Mouse (Mus musculus) midbrain, embryonic 11.5 days (tissue): Measurements from ENCODE around the gene Lgi4. TPM values are rescaled to one million over a fixed set of nuclear protein-coding genes. Genes with fewer than 3 reads are reported as not detected.

Experiments
- ATAC-seq: fragments of 200-750 bp; cut with Nextera tagmentation; 2 replicates; pipeline ENCODE4 v1.8.0; 2017; ENCODE audit warnings: moderate TSS enrichment, moderate library complexity; ENCODE audit not compliant: low FRiP score
- DNase-seq: peaks from one replicate; pipeline ENCODE4 v3.0.0; 2015; ENCODE audit warnings: low spot score; ENCODE audit errors: missing footprints
- H3K27ac ChIP-seq: fragments of 300-500 bp; sonication (generic); 2 replicates; pipeline ENCODE4 v1.5.1; 2014; ENCODE audit warnings: low read depth, low read length
- H3K27me3 ChIP-seq: fragments of 300-500 bp; sonication (generic); 2 replicates; pipeline ENCODE4 v1.6.1; 2014; ENCODE audit warnings: mild to moderate bottlenecking, low read length, moderate library complexity, mixed read lengths; ENCODE audit not compliant: control insufficient read depth, insufficient read depth
- H3K36me3 ChIP-seq: fragments of 300-500 bp; sonication (generic); 2 replicates; pipeline ENCODE4 v1.6.1; 2014; ENCODE audit warnings: mild to moderate bottlenecking, low read length, moderate library complexity, mixed read lengths; ENCODE audit not compliant: control insufficient read depth, insufficient read depth
- H3K4me1 ChIP-seq: fragments of 300-500 bp; sonication (generic); 2 replicates; pipeline ENCODE4 v1.6.1; 2014; ENCODE audit warnings: low read length; ENCODE audit not compliant: control insufficient read depth, insufficient read depth
- H3K4me2 ChIP-seq: fragments of 300-500 bp; sonication (generic); 2 replicates; pipeline ENCODE4 v1.6.1; 2014; ENCODE audit warnings: mild to moderate bottlenecking, moderate library complexity
- H3K4me3 ChIP-seq: fragments of 300-500 bp; sonication (generic); 2 replicates; pipeline ENCODE4 v1.5.1; 2014; ENCODE audit warnings: low read depth, low read length
- H3K9ac ChIP-seq: fragments of 300-500 bp; sonication (generic); 2 replicates; pipeline ENCODE4 v1.6.1; 2014; ENCODE audit warnings: low read length
- H3K9me3 ChIP-seq: fragments of 300-500 bp; sonication (generic); 2 replicates; pipeline ENCODE4 v1.6.1; 2016; ENCODE audit warnings: low read length; ENCODE audit not compliant: control insufficient read depth
- WGBS: fragments of 180-500 bp; shearing (Covaris S2); extraction: QIAGEN DNeasy Blood & Tissue Kit; methylation state at CpG from one replicate; pipeline ENCODE4 v1.1.7; 2014; 5-methylcytosine and 5-hydroxymethylcytosine counted together
- polyA plus RNA-seq: library from polyadenylated mRNA; unstranded; fragments of >200 nt; fragmentation: Nextera tagmentation; extraction: Ambion mirVana; gene quantifications from 2 replicates; pipeline ENCODE4 v1.2.1, GENCODE M21; 2014

The Lgi4 gene
- polyA plus RNA-seq, 1 experiment from 2014 or later = 0.85 TPM

DNA sequence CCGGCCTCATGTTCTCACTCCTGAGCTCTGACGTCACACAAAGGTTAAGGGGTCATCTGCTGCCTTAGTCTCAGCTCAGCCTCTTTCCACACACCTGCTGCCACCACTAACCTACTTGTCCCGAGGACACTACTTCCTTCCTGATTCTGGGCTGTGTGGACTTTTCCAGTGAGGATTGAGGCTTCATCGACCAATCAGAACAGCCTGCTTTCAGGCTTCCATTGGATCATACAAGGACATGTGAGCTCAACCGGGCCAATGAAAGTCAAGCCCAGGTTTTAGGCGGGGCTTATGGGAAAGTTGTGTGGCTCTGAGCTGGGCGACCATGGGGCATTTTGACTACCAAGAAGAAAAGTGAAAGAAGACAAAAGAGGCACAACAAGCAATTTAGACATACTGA is 22.2 kb upstream of the Lgi4 start:
- ATAC-seq (no peak), DNase-seq (no peak)
- Histone ChIP-seq H3K36me3 (no peaks in the 10 kb centered on the region), H3K9ac (no peak overlapping the region), H3K4me1 (no peaks in the 10 kb centered on the region), H3K9me3 (no peaks in the 10 kb centered on the region), H3K27me3 (peaks cover 3% of the 10 kb centered on the region), H3K4me2 (no peak overlapping the region), H3K27ac (no peak overlapping the region), H3K4me3 (no peak overlapping the region)
- WGBS = 83% methylated on average over 7 of the region's 7 CpGs

DNA sequence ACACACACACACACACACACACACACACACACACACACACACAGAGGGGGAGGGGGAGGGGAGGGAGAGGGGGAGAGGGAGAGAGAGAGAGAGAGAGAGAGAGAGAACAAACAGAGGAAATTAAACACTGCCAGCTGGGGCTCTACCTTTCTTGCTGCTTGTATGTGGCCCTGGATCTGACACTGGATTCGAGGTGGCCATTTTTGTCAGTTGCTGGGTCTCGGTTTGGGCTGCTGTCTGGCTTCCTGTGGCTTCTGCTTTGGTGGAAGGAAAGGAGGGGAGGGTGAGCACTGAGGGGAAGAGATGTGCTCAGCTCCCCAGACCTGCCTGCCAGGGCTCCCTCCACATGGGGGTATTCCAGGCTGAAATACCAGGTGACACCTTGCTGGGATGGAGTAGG is 21.5 kb upstream of the Lgi4 start:
- H3K9me3 ChIP-seq = no peaks in the 10 kb centered on the region
- no peak overlapping the region for H3K27ac ChIP-seq
- no peak overlapping the region for H3K4me2 ChIP-seq
- H3K4me1 ChIP-seq = no peaks in the 10 kb centered on the region
- ATAC-seq = no peak
- H3K36me3 ChIP-seq = no peaks in the 10 kb centered on the region
- peaks cover 5% of the 10 kb centered on the region for H3K27me3 ChIP-seq
- H3K9ac ChIP-seq = no peak overlapping the region
- WGBS = 73% methylated on average over 2 of the region's 2 CpGs
- no peak overlapping the region for H3K4me3 ChIP-seq
- no peak for DNase-seq

DNA sequence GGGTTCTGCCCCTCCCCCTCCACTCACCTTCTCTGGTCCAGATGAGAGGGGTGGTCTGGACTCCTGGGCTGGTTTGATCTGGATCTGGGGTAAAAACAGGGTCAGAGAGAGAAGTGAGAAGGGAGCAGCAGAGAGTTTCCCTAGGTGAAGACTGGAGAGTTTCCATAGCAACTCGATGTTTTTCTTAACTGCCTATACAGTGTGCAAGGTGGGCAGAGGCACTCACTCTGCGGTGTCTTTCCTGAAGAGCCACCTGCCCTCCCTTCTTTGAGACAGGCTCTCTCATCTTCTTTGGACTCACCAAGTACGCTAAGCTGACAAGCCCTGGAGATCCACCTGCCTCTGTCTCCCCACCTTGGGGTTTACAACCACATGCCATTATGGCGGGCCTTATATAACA is 20.1 kb upstream of the Lgi4 start:
- WGBS = 89% methylated on average over 4 of the region's 4 CpGs
- H3K4me2 ChIP-seq = no peak overlapping the region

GRCm38 (mm10) chr7:31040281-31041022 is 18.7 kb upstream of the Lgi4 start:
- 77% methylated on average over 12 of the region's 12 CpGs for WGBS
- no peak for DNase-seq
- no peaks in the 10 kb centered on the region for H3K9me3 ChIP-seq
- no peaks in the 10 kb centered on the region for H3K4me1 ChIP-seq
- peaks cover 7% of the 10 kb centered on the region for H3K27me3 ChIP-seq
- no peak overlapping the region for H3K27ac ChIP-seq
- H3K36me3 ChIP-seq = no peaks in the 10 kb centered on the region
- no peak overlapping the region for H3K4me3 ChIP-seq
- no peak overlapping the region for H3K9ac ChIP-seq
- H3K4me2 ChIP-seq = no peak overlapping the region
- ATAC-seq = no peak

More for the DNA sequence above, 20.1 kb upstream of the Lgi4 start:
- no peak for ATAC-seq
- Histone ChIP-seq H3K27ac (no peak overlapping the region), H3K27me3 (peaks cover 7% of the 10 kb centered on the region), H3K4me3 (no peak overlapping the region), H3K4me1 (no peaks in the 10 kb centered on the region), H3K9ac (no peak overlapping the region), H3K36me3 (no peaks in the 10 kb centered on the region), H3K9me3 (no peaks in the 10 kb centered on the region)
- no peak for DNase-seq

DNA sequence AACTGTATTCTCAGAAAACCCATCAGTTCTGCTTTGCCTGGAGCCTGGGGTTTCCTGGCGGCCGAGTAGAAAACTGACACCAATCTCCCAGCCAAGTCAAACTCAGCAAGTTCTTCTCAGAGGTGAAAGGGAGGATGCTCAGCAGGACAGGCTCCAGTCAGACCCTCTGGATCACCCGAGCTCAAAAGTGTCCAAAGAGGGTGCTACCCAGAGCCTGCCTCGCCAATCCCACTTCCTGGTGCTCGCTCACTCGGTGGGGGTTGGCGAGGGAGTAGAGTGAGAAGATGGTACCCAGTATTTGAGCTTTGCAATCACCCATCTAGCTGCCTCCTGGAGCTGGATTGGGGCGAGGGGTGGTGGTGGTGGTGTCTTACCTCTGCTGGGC is 18.1 kb upstream of the Lgi4 start:
- no peak overlapping the region for H3K4me3 ChIP-seq

DNA sequence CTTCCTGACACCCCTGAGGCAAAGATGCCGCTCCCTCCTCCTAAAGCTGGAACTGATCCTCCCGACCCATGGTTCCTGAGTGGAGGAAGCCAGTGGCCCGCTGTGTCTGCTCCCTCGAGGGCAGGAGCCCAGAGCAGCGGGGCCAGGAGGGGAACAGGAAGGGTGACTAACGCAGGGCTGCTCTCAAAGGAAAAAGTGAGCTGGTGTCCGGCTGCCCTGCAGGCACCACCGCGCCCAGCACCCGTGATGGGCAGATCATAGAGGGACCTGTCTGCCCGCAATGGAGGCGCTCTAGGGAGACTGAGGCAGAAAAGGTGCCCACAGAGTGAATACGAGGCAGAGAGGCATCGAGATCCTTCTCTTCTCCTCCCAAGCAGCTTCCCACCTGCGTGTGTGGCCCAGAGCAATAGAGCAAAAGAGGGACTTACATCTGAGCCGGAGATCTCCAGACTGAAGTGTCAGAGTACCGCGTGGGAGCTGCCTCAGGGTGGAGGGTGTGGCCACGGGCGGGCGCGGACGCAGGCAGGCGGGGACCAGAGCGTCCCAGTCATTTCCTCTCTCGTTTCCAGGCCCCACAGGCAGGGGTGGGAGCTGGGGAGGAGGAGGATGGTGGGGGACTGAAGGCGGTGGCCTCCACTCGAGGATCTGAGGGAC is 17.4 kb upstream of the Lgi4 start:
- no peak for ATAC-seq
- Histone ChIP-seq H3K27me3 (peaks cover 7% of the 10 kb centered on the region), H3K4me3 (peak overlapping the region; percentile 5; the same call in 1 of the 2 replicates), H3K4me2 (peak overlapping the region; percentile 27; the same call in 1 of the 2 replicates), H3K27ac (no peak overlapping the region), H3K4me1 (no peaks in the 10 kb centered on the region), H3K9ac (no peak overlapping the region), H3K36me3 (no peaks in the 10 kb centered on the region), H3K9me3 (no peaks in the 10 kb centered on the region)
- no peak for DNase-seq
- WGBS = 3% methylated on average over 26 of the region's 28 CpGs

More for the DNA sequence above, 18.1 kb upstream of the Lgi4 start:
- Histone ChIP-seq H3K4me1 (no peaks in the 10 kb centered on the region), H3K27me3 (peaks cover 7% of the 10 kb centered on the region), H3K36me3 (no peaks in the 10 kb centered on the region), H3K9me3 (no peaks in the 10 kb centered on the region), H3K9ac (no peak overlapping the region), H3K27ac (no peak overlapping the region), H3K4me2 (no peak overlapping the region)
- 42% methylated on average over 8 of the region's 8 CpGs for WGBS
- DNase-seq (no peak), ATAC-seq (no peak)

DNA sequence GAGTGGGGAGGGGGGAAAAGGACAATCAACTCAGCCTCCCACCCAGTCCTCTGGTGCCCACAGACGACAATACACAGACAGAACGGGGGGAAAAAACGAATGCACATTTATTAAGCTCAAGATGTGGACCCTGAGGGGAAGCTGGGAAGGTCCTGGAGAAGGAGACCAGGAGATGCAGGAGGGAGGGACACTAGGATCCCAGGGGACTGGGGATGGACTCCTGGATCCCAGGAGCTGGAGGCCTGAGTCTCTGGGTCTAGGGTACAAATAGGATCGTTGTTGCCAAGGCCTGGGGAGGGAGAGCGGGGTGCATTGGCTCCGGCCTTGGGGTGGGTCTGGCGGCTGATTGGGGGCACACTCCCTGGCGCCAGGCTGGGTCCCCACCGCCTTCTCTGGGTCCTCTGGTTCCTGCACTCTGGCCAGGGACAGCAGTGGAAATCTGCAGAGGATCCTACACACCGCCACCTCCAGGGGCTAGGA is 16.7 kb upstream of the Lgi4 start, which contains the start of gene Fxyd5:
Gene Fxyd5 (minus strand): TSS at position 51 of the 480 bp plus-strand sequence.
- Histone ChIP-seq H3K27ac (no peak within 1 kb of the TSS), H3K36me3 (no peaks in the 10 kb centered on the region), H3K27me3 (peaks cover 7% of the 10 kb centered on the region), H3K9ac (no peak within 1 kb of the TSS), H3K4me2 (peak within 1 kb of the TSS; percentile 27; the same call in 1 of the 2 replicates), H3K4me1 (no peaks in the 10 kb centered on the region), H3K4me3 (peak within 1 kb of the TSS; percentile 5; the same call in 1 of the 2 replicates), H3K9me3 (no peaks in the 10 kb centered on the region)
- no peak for DNase-seq
- no peak for ATAC-seq
- 32% methylated on average over 10 of the region's 10 CpGs for WGBS

DNA sequence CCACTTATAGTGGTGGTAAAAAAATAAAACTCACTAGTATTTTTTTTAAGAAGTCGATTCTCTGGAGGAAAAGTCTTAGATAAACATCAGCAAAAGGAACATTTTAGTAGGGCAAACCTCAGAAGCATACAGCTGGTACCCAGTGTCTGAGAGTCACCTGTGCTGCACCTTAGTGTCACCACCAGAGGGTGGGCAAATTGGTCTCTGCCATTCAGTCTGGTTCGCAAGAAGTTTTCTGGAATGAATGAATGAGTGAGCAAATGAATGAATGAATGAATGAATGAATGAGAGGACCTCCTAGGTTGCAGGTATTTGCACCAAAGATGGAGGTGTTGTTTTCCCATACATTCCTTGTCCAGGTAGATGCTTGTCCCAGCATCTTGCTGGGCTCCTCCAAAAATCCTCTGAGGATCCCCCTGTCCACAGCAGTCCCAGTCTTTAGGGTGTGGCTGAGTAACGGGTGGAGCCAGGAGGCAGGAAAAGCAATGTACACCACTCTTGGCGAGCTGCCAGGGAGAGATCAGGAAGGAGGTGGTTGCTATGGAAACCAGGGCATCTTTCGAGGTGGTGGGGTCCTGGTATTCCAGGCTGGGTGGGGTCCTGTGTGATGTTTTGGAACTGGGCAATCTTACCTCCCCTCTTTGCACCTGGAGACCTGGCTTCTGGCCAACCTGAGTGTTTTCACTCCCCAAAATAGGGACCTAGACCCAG is 9.9 kb upstream of the Lgi4 start:
- ATAC-seq (no peak), DNase-seq (no peak)
- H3K4me1 ChIP-seq = peaks cover 29% of the 10 kb centered on the region
- H3K4me3 ChIP-seq = no peak overlapping the region
- peak overlapping the region; percentile 36; the same call in 1 of the 2 replicates for H3K4me2 ChIP-seq
- H3K9ac ChIP-seq = no peak overlapping the region
- 16% methylated on average over 5 of the region's 5 CpGs for WGBS
- no peaks in the 10 kb centered on the region for H3K9me3 ChIP-seq
- no peak overlapping the region for H3K27ac ChIP-seq
- peaks cover 50% of the 10 kb centered on the region for H3K27me3 ChIP-seq
- no peaks in the 10 kb centered on the region for H3K36me3 ChIP-seq
